Mouse (Mus musculus) common myeloid progenitor, adult 5-6 weeks (primary cell): ENCODE measurements around the gene Tead1. TPM values are rescaled to one million over a fixed set of nuclear protein-coding genes. Genes with fewer than 3 reads are reported as not detected.
A peak's percentile ranks its signal among the peaks of the same experiment; 100 is the strongest.

Source experiments
- ATAC-seq: replicated peaks from 2 replicates; pipeline ENCODE4 v1.8.0; 2016; ENCODE audit warnings: low read depth, mild to moderate bottlenecking, moderate TSS enrichment, inconsistent platforms; ENCODE audit not compliant: poor library complexity, severe bottlenecking
- total RNA-seq: library from RNA; stranded (forward); fragments of 200-1000, 187-1606 nt; gene quantifications from 2 replicates; pipeline ENCODE4 v1.2.3, GENCODE M21; 2017

The Tead1 gene
- total RNA-seq, 1 experiment from 2014 or later: not detected

- ATAC-seq: no peak
Observed at GRCm38 (mm10) chr7:112840890-112841289, 161.8 kb downstream of the Tead1 start.

GRCm38 (mm10) chr7:112841484-112841883 is 162.4 kb downstream of the Tead1 start:
- no peak for ATAC-seq

DNA sequence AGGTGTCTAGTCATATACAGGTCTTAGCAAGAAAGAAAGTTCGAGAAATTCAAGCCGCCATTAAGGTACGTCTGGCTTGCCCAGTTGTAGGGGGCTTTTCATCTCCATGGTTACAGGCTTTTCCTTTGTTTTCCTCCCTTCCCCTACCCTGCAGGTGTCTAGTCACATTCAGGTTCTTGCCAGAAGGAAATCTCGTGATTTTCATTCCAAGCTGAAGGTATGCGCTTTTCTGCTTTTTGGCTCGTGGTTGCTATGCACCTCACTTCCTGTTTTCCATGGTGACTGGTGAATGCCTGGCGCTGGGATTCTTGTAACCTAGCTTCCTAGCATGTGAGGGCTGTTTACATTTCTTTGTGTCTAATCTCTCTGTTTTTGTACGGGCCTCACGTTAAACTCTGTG is 162.8 kb downstream of the Tead1 start:
- no peak for ATAC-seq

GRCm38 (mm10) chr7:112851281-112851744 is 172.2 kb downstream of the Tead1 start:
- no peak for ATAC-seq

DNA sequence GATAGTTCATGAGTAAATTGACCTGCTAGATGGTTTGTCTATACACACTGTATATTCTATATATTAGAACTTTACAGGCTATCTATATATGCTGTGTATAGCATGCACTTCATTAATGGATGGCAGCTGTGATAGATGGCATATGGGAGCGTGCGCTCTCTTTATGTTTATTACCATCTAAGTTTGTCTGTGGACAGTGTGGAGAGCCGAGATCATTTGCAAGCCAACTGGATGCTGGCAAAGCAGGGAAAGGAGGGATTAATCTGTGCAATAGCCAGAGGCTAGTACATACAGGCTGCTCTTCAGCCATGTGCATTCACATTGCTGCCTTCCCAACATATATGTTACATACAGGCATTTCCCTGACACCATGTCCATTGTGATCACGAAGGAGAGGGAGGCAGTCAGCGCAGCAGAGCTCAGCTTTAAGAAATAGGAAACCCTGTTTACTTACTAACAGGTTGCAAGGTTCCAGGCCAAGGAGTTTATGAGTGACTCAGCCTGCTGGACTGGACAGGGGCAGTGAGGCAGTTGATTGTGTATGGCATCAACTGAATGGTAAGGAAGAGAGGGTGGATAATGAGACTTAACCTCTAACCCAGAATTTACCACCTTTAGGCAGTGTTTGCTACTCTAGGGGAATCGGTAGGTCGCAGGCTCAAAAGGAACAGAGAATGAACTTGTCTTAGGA is 173.2 kb downstream of the Tead1 start:
- no peak for ATAC-seq

- ATAC-seq: no peak
Observed at GRCm38 (mm10) chr7:112853857-112854256, 174.7 kb downstream of the Tead1 start.

GRCm38 (mm10) chr7:112854516-112854915 is 175.4 kb downstream of the Tead1 start:
- ATAC-seq: no peak

GRCm38 (mm10) chr7:112855419-112855818 is 176.3 kb downstream of the Tead1 start:
- ATAC-seq: no peak

DNA sequence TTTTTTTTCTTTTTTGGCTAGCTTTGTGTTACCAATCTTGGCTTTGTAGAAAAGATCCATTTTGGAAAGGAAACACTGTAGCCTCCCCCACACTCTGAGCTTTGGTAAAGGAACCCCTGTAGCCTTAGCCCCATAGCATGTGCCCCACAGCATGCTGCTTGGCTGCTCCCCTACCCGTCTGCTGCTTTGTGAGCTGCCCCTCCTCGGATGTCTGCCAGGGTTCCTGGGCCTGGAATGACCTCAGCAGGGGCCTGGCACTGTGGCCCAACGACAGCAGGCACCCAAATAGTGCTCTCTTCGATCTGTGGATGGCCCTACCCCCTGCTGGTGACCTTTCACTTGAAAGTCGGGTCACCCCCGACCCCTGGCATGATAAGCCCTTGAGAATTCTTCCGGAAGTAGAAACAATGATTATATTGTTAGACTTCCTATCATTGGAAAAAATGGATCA is 177.0 kb downstream of the Tead1 start:
- no peak for ATAC-seq

GRCm38 (mm10) chr7:112856583-112856982 is 177.5 kb downstream of the Tead1 start:
- ATAC-seq: no peak

GRCm38 (mm10) chr7:112859887-112860286 is 180.8 kb downstream of the Tead1 start:
- peak; percentile 94 for ATAC-seq

GRCm38 (mm10) chr7:112862086-112862485 is 183.0 kb downstream of the Tead1 start:
- no peak for ATAC-seq

DNA sequence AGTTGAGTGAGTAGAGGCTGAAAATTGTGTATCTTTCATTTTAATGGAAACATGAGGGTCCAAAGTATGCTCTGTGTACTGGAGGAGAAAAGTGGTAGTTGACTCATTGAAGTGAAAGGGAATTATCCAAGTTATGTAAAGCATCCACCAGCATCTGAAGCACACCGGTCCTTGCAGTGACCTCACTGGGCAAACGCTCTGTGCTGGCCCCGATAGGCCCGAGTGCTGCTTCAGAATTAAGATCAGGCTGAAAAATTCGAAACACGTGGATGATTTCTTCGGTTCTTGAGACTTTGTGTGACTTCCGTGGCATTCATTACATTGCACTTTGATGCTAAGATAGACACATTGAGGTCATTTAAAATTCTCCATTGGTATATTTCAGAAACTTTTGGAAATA is 185.1 kb downstream of the Tead1 start:
- ATAC-seq: no peak

DNA sequence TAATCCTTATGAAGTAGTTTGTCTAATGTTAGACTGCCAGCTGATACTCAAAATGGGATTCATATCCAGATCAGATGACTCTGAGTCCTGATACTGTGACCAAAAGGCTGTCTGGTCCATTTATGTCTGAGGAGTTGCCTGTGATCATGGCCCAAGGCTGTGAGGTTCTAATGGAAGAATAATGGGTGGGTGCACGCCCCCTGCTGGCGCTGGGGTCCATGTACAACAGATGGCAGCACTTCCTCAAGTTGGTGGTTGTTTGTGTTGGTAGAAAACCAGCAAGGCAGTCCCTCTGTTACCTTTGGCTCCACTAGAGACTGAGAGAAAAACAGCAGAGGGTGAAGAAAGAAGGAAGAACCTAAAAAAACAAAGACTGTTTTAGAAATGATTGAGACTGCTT is 186.6 kb downstream of the Tead1 start:
- peak; percentile 71 for ATAC-seq

DNA sequence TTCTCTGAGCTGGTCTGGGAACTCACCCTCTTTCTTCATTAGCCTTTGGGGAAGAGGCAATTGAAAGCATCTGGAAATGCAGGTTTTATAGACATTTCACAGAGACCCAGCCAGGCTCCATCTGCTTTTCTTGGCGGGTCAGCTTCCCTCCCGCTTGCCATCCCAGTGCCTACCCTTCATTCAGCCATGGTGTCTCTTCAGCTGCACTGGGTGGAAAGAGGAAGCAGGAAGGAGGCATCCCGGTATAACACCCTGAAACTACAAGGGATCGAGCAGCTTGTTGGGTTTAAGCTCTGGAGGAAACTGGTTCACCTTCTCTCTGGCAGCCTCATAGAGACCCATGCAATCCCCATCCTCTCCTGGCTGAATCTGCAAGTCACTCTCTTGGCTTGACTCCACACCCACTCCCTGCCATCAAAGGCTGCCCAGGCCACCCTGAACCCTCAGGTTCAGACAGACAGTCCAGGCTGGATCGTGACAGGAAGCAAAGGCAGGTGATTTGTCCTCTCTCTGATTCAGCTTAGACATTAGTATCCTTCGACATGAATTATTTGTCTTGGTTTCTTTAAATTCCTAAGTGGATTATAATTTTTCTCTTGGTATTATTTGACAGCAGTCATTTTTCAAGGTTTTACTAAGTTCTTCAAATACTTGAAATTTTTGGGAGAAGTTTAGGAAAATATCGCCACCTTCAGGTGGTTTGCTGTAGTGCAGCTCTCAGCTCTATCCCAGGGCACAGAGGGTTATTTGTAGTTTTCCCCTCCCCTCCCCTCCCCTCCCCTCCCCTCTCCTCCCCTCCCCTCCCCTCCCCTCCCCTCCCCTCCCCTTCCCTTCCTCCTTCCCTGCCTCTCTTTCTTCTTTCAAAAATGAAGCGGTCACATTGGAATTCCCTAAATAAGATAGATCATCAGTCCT is 189.7 kb downstream of the Tead1 start:
- no peak for ATAC-seq

GRCm38 (mm10) chr7:112871752-112872151 is 192.6 kb downstream of the Tead1 start:
- ATAC-seq: no peak

GRCm38 (mm10) chr7:112872435-112873196 is 193.5 kb downstream of the Tead1 start:
- no peak for ATAC-seq

GRCm38 (mm10) chr7:112876128-112876527 is 197.0 kb downstream of the Tead1 start:
- no peak for ATAC-seq

DNA sequence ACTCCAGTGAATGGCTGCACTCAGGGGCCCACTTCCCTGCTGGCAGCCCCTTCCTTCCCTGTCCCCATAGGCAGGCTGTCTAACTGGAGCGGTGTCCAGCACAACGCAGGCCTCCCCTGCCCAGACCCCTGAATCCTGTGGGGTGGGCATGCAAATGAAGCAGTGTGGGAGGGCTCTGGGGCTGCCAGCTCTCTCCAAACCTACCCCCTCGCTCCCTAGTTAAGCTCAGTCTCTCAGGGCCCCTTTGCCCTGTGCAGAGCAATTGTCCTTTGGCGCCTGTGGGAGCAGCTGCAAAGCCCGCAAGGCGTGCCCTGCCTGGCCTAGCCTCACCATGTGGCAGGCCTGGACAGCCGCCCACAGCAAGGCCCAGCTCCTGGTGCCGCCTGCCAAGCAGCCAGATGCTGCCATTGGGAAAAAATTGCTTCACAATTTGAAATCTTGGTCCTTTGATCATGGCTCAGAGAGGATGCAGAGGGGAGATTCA is 204.7 kb downstream of the Tead1 start:
- no peak for ATAC-seq

GRCm38 (mm10) chr7:112885546-112885945 is 206.4 kb downstream of the Tead1 start:
- ATAC-seq: no peak
